7 mouse cellular contexts compared by ENCODE assay signal in the genomic region with DNA sequence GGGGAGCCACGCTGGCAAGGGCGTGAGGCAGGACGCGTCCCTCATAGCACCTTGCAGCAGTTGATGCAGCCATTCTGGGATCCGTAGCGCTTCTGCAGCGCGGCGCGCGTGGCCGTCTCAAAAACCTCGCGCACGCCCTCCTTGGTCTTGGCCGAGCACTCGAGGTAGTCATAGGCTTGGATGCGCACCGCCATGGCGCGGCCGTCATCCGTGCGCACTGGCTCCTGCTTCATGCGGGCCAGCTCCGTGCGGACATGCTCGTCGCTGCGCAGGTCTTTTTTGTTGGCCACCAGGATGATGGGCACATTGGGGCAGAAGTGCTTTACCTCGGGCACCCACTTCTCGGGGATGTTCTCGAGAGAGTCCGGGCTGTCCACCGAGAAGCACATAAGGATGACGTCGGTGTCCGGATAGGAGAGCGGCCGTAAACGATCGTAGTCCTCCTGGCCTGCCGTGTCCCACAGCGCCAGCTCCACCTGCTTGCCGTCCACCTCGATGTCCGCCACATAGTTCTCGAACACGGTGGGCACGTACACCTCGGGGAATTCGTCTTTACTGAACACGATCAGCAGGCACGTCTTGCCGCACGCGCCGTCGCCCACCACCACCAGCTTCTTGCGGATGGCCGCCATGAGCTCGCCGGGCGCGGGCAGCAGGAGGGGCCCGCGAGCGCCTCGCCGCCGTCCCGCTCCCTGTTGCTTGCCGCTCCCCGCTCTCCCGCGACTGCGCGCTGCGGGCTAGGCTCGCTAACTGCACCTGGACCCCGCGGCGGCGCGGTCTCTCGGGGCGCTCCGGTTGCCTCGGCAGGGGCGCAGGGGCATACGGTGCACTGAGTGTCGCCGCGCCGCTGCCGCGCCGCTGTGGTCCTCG. TPM values are rescaled to one million over a fixed set of nuclear protein-coding genes. Genes with fewer than 3 reads are reported as not detected.
A peak's percentile ranks its signal among the peaks of the same experiment; 100 is the strongest.
DNase-seq lines count a peak whose midpoint lies in the region; ATAC-seq lines count a peak whose summit lies in the region.

No protein-coding gene starts in this region.

- WGBS in hindbrain, embryonic 10.5 days: under 1% methylated on average over 99 of the region's 99 CpGs

- peak overlapping the region; percentile 100 for H3K27ac ChIP-seq in hindbrain, embryonic 10.5 days

- H3K9me3 ChIP-seq in hindbrain, embryonic 10.5 days: no peaks in the 10 kb centered on the region

- H3K4me3 ChIP-seq in hindbrain, embryonic 10.5 days: peak overlapping the region; percentile 92

- peak; percentile 71 for DNase-seq in R1 (ENCODE audit: low read depth, low spot score)
- DNase-seq in cerebellum, adult 11-12 months: peak; percentile 83
- peak; percentile 68 for DNase-seq in forelimb bud, embryonic 11.5 days (ENCODE audit: low read depth, low spot score)
- DNase-seq in hindbrain, embryonic 10.5 days (ENCODE audit: low spot score): peak; percentile 78
- DNase-seq in left cerebral cortex, adult 8-10 months (ENCODE audit: low spot score in 2 of 2): peak; percentile 64
- peak; percentile 58 to 68 for DNase-seq in right cerebral cortex, adult 2 months (ENCODE audit: low spot score in 2 of 2)

- ATAC-seq in megakaryocyte, adult 5-6 weeks (ENCODE audit: poor library complexity, severe bottlenecking): peak; percentile 25

- no peaks in the 10 kb centered on the region for H3K36me3 ChIP-seq in hindbrain, embryonic 10.5 days

- no peaks in the 10 kb centered on the region for H3K27me3 ChIP-seq in hindbrain, embryonic 10.5 days (ENCODE audit: insufficient read depth, poor library complexity, severe bottlenecking)

- peaks cover 53% of the 10 kb centered on the region for H3K4me1 ChIP-seq in hindbrain, embryonic 10.5 days (replicated peaks)

RNA-seq across cellular contexts. Expression of a gene that starts 0.6 kb away (rescaled TPM):
- 31.5 and 54.8 TPM in 2 replicates for polyA plus RNA-seq in hindbrain, embryonic 10.5 days (2016; fragmentation: Nextera tagmentation; extraction: Ambion mirVana)
- 100 to 1,000 TPM; 261 to 308 (median 282) TPM for total RNA-seq in left cerebral cortex, adult 8-10 months (2022)
- total RNA-seq in megakaryocyte, adult 5-6 weeks (2015): 107 and 120 TPM in 2 replicates
- 55.4 and 60.5 TPM in 2 replicates for total RNA-seq in megakaryocyte, adult 5-6 weeks (2017)

Comparison
In these comparisons a context has a peak if more than half of its experiments do, and no peak if none do; other contexts are left out.
1. Peak in every context shown above with its lines: DNase-seq, ATAC-seq, H3K4me3 ChIP-seq and H3K27ac ChIP-seq.